Mouse (Mus musculus) kidney, postnatal 10 days (tissue): Measurements from ENCODE around the gene Gm44503.

Experiments
- DNase-seq: peaks from one replicate; pipeline ENCODE4 v3.0.0; 2021; ENCODE audit warnings: mixed read lengths

The Gm44503 gene

DNA sequence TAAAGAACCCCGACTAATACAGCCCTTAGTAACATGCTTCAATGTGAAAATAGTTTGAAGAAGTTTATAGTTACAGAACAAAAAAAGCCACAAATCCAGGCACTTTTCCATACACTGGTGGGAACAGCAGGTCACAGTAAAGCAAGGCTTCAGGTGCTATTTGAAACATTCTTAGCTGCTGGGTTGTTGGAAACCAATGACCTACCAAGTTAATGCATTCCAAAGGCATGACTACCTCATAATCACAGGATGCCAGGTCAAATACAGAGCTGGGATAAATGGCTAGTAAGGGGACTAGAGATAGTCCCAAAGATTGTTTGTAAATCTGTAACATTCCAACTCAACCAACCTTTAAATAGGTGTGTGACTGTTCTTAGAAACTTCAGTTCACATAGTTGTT lies 16.6 kb downstream of the Gm44503 start:
- no peak for DNase-seq

DNA sequence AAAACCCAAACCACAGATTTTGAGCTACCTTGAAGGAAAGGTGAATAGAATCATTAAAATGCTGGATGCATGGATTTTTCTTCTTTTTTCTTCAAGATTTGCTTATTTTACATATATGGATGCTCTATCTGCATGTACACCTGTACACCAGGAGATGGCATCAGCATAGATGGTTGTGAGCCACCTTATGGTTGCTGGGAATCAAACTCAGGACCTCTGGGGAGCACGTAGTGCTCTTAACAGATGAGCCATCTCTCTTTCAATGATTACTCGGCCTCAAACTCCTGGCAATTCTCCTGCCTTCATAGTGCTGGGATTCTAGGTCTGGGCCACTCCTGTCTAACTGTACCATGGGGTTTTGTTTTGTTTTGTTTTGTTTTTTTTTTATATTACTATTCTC lies 24.4 kb downstream of the Gm44503 start:
- no peak for DNase-seq

DNA sequence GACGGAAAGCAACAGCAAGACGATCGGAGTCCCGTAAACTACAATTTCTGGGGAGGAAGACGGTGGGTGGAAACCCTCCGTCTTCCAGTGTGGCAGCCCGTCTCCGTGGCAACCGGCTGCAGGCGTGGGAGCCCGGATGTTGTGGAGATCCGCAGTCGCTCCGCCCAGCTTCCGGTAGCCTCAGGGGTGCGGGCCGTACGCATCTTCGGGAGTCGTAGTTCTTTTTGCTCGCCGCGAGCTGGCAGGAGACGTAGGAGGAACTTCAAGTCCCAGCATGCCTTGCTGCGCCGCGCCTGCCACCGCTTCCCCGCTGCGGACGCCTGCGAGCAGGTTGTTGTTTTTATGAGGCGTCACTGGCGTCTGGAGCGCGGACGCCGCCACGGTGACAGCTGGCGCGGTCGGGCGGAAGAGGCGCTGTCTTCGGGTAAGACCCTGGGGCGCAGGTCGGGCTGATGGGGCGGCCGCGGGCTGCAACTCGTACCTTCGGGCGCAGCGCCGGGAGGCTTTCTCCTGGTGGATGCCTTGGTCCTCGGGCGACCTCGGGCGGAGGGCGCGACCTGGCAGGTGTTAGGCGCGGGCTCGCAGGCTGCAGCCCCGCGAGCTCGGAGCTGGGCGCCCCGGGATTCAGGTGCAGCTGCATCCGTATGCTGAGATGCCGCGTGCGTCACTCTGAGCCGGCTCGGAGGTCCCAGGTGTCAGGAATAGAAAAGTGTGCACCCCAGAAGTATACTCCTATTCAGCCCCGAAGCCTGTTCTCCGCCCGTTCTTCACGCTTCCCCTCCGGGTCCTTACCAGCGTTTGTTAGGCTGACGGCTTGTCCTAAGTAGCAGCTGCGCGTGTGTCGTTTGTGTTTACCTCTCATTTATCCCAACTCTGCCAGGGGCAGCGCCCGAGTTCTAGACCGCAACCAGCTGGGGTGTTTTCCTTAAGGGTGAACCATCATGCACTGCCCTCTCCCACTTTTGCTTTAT lies 26.9 kb downstream of the Gm44503 start, which contains the start of the genes Ccpg1os and Ccpg1:
Gene Ccpg1os, minus strand, starts transcription at position 133 of the 971 bp plus-strand sequence.
Gene Ccpg1, plus strand, starts transcription at position 180 of the 971 bp plus-strand sequence.
- peak; percentile 98 for DNase-seq

DNA sequence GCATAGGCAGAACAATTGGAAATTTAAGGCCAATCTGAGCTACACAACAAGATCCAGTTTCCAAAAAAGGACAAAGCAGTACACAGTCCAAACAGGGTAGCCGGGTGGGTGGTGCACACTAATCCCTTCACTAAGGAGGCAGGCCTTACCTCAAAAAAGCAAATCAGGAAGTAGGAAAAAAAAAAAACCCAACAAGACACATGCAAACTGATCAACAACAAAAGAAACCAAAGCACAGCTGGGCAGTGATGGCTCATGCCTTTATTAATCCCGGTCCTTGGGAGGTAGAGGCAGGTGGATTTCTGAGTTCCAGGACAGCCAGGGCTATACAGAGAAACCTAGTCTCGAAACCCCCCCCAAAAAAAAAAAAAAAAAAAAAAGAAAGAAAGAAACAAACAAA lies 29.1 kb downstream of the Gm44503 start:
- DNase-seq, result no peak

DNA sequence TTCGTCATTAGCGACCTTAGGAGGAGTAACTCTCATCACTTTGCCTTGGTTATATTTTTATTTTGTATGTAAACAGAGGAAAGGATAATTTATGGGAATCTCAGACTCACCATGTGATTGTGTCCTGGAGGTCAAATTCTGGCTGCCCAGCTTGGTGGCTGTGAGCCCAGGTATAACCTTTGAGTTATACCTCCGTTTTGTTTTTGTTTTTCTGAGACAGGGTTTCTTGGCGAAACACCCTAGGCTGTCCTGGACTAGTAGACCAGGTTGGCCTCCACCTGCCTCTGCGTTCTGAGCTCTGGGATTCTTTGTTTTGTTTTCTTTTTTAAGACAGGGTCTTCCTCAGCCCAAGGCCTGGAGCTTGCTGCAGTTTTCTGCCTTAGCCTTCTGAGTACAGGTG lies 30.1 kb downstream of the Gm44503 start:
- DNase-seq, result no peak

DNA sequence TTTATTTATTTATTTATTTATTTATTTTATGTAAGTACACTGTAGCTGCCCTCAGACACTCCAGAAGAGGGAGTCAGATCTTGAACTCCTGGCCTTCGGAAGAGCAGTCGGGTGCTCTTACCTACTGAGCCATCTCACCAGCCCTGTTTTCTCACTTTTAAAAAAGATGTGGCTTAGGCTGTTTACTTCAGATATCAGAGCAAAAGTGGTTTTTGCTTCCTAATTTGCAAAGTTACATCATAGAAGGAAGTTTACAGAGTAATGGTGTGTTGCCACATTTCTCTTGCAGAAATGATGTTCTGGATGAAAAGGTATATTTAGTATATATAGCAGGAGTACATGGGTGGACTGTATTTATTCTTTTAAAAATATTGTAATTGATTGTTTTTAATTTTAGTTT lies 32.8 kb downstream of the Gm44503 start:
- DNase-seq, result no peak

GRCm38 (mm10) chr9:72992576-72992975 lies 33.9 kb downstream of the Gm44503 start:
- no peak for DNase-seq

- no peak for DNase-seq
Observed at GRCm38 (mm10) chr9:72996167-72996566, 37.5 kb downstream of the Gm44503 start.

DNA sequence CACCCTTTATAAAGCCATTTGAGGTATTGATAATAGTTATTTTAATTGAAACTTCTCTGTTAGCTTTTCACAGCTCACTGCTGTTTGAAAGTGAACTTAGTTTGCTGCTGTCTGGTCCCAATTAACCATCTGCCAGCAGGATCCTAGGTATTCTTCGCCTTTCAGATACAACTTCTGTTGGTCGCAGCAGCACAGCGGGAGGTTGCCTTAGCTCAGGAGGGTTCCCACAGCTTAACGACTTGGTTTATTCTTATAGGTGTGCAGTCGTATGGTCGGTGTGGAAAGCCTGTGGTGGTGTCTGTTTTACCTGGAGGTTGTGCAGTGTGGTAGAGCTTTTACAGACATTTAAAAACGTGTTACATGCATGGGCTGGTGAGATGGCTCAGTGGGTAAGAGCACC lies 38.2 kb downstream of the Gm44503 start:
- DNase-seq, result no peak

- no peak for DNase-seq
Observed at GRCm38 (mm10) chr9:73000487-73000886, 41.8 kb downstream of the Gm44503 start.

- DNase-seq, result no peak
Observed at GRCm38 (mm10) chr9:73001314-73002011, 42.8 kb downstream of the Gm44503 start.

DNA sequence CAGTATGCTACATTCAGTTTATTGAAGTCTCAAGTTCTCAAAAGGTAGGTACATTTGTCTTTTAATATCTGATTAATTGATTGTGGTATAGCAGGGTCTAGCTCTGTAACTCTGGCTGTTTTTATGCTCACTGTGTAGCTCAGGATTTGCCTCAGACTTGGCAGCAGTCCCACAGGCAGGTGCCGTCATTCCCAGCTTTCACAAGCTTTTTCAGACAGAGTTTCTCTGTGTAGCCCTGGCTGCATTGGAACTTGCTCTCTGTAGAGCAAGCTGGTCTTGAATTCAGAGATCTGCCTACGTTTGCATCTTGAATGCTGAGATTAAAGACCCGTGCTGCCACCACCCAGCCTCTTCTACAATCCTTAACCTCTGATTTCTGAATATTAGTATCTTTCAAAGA lies 43.5 kb downstream of the Gm44503 start:
- no peak for DNase-seq

- no peak for DNase-seq
Observed at GRCm38 (mm10) chr9:73004076-73004475, 45.4 kb downstream of the Gm44503 start.

- no peak for DNase-seq
Observed at GRCm38 (mm10) chr9:73005106-73005505, 46.5 kb downstream of the Gm44503 start.

DNA sequence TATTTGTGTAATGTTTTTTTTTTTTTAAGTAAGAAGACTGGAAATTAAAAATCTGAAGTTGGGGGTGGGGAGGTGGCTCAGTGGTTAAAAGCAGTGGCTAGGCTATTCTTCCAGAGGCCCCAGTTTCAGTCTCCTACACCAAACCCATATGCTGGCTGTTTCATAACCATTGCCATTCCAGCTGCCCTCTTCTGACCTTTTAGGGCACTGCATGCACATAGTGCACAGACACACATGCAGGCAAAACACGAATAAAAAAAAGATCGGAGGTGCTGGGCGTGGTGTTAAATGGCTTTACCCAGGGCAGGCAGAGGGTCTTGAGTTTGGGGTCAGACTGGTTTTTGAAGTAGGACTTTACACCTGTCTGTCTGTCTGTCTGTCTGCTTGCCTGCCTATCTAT lies 47.5 kb downstream of the Gm44503 start:
- DNase-seq, result no peak

- DNase-seq, result no peak
Observed at GRCm38 (mm10) chr9:73008384-73008783, 49.7 kb downstream of the Gm44503 start.

- DNase-seq, result no peak
Observed at GRCm38 (mm10) chr9:73012629-73013028, 54.0 kb downstream of the Gm44503 start.

GRCm38 (mm10) chr9:73014724-73015123 lies 56.1 kb downstream of the Gm44503 start:
- no peak for DNase-seq

DNA sequence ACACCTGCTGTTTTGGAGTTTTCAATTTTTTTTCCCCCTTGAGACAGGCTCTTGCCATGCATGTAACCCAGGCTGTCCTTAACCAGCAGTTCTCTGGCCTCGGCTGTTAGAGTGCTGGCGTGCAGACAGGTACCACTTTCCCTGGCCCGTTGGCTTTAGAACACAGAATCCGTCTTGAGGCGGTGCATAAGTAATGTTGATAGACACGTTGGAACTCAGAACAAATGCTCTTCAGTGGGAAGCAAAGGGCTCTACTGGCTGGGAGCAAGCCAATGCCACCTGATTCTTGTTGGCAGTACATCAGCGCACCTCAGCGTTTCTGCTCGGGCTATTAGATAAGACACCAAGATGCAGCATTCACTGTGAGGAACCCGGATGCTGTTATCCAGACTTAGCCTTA lies 61.2 kb downstream of the Gm44503 start:
- no peak for DNase-seq

- DNase-seq, result no peak
Observed at GRCm38 (mm10) chr9:73020566-73021097, 62.0 kb downstream of the Gm44503 start.

DNA sequence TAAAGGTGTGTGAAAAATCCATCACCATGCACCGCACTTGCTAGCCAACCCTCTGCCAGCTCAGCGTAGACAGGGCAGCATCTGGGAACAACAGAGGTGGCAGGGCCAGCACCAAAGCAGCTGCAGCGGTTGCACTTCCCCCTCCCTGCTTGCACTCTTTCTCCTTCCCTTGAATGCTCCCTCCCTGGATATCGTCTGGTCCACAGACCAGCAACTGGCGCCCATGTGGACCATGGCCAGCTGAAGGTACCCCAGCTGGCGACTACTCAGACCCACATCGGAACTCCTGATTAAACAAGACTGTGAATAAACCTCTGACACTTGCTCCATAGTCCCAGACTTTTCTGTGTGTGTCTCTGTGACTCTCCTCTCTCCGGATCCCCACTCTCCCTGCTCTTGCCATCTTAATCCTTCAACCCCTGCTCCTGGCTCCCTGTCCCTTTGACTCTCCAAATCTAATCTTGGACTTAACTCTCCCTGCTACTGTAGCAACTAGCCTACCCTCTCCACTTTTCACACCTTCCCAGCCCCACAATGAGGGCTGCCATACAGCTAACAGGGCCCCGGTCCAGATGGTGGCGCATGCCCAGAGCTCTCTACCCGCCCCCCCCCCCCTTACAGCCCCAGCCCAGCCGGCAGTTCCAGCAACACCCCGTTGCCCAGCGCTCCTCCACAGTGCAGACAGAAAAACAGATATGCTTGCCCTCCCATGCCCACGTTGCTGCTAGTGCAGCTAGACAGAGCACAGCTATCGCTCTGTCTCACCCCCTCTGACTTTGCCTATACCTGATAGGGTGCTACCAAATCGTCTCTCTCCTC lies 67.4 kb downstream of the Gm44503 start:
- no peak for DNase-seq

- DNase-seq, result no peak
Observed at GRCm38 (mm10) chr9:73030443-73030842, 71.8 kb downstream of the Gm44503 start.

DNA sequence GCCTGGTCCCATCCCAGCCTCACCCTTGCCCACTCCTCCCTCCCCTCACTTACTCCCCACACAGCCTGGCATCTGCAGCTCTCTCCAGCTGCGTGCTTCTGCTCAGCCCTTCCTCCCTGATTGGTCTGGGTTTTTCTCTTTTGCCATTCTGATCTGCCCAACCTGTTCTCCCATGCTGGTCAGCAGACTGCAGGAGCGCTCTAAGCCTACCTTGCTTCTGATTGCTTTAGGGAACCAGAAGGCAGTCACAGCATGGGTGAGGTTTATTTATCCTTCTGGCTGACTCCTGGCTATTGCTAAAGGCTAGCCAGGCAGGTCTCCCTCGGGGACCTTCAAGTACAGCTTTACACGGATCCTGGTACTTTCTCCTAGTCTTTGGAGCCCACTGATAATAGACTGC lies 72.8 kb downstream of the Gm44503 start:
- no peak for DNase-seq
